9 mouse cellular contexts compared by ENCODE assay signal in the genomic region with DNA sequence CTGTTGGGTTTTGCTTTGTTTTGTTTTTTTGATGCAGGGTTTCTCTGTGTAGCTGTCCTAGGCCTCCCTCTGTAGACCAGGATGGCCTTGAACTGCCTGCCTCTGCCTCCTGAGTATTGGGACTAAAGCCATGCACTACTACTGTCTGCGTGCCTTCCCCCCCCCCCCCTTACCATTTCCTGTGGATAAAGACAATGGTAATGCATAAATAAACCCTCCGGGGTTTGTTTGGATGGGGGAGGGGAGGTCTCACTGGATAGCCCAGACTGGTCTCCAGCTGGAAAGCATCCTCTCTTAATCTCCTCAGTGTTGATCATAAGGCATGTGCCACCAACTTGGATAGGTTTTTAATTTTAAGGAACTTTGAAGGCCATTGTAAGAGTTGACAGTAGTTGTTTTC. TPM values are rescaled to one million over a fixed set of nuclear protein-coding genes. Genes with fewer than 3 reads are reported as not detected.
A peak's percentile ranks its signal among the peaks of the same experiment; 100 is the strongest.
DNase-seq lines count a peak whose midpoint lies in the region; ATAC-seq and TF ChIP-seq lines count a peak whose summit lies in the region.
"Had no signal": no experiment of that assay in that cellular context is flagged by ENCODE, and none has a peak within 500 bp of the region (broad histone marks: within the 10 kb centered on the region; RNA-seq: fewer than 3 reads in every experiment).

No protein-coding gene starts in this region.

- peak; percentile 39; the same call in 1 of the 2 replicates for TF ChIP-seq EP300 in heart, postnatal 0 days (IDR thresholded peaks at IDR 0.05; ENCODE audit: low read depth)

- peaks cover 26% of the 10 kb centered on the region for H3K36me3 ChIP-seq in heart, embryonic 15.5 days
- peaks cover 47% of the 10 kb centered on the region for H3K36me3 ChIP-seq in midbrain, embryonic 14.5 days (ENCODE audit: control insufficient read depth, insufficient read depth, low read length)
- H3K36me3 ChIP-seq in midbrain, embryonic 15.5 days (replicated peaks), result peaks cover 27% of the 10 kb centered on the region
- H3K36me3 ChIP-seq in heart, postnatal 0 days (replicated peaks; ENCODE audit: control insufficient read depth, insufficient read depth, low read length), result peaks cover 43% of the 10 kb centered on the region

- H3K4me3 ChIP-seq in heart, embryonic 15.5 days, result no peak overlapping the region
- H3K4me3 ChIP-seq in midbrain, embryonic 14.5 days (replicated peaks; ENCODE audit: low read depth, low read length), result no peak overlapping the region
- no peak overlapping the region for H3K4me3 ChIP-seq in midbrain, embryonic 15.5 days
- no peak overlapping the region for H3K4me3 ChIP-seq in heart, postnatal 0 days (ENCODE audit: low read depth, low read length)

- H3K4me1 ChIP-seq in heart, embryonic 15.5 days (replicated peaks), result peaks cover 46% of the 10 kb centered on the region
- H3K4me1 ChIP-seq in midbrain, embryonic 14.5 days (ENCODE audit: control insufficient read depth, insufficient read depth, low read length), result peaks cover 27% of the 10 kb centered on the region
- H3K4me1 ChIP-seq in midbrain, embryonic 15.5 days, result peaks cover 51% of the 10 kb centered on the region
- peaks cover 42% of the 10 kb centered on the region for H3K4me1 ChIP-seq in heart, postnatal 0 days (ENCODE audit: control insufficient read depth, insufficient read depth)

- H3K27ac ChIP-seq in heart, embryonic 15.5 days, result no peak overlapping the region
- no peak overlapping the region for H3K27ac ChIP-seq in midbrain, embryonic 14.5 days (replicated peaks; ENCODE audit: low read depth, low read length)
- H3K27ac ChIP-seq in midbrain, embryonic 15.5 days, result no peak overlapping the region
- H3K27ac ChIP-seq in heart, postnatal 0 days (ENCODE audit: low read depth), result peak overlapping the region; percentile 44; the same call in 1 of the 2 replicates

- WGBS in heart, embryonic 15.5 days, result 26% methylated on average over 2 of the region's 2 CpGs
- WGBS in midbrain, embryonic 14.5 days, result 12% methylated on average over 2 of the region's 2 CpGs
- WGBS in midbrain, embryonic 15.5 days, result 9% methylated on average over 2 of the region's 2 CpGs
- 22% methylated on average over 2 of the region's 2 CpGs for WGBS in heart, postnatal 0 days

- H3K4me2 ChIP-seq in heart, embryonic 15.5 days, result no peak overlapping the region
- no peak overlapping the region for H3K4me2 ChIP-seq in midbrain, embryonic 14.5 days (ENCODE audit: low read length)
- no peak overlapping the region for H3K4me2 ChIP-seq in midbrain, embryonic 15.5 days
- no peak overlapping the region for H3K4me2 ChIP-seq in heart, postnatal 0 days (ENCODE audit: low read depth, low read length)

- no peak overlapping the region for H3K9ac ChIP-seq in heart, embryonic 15.5 days
- no peak overlapping the region for H3K9ac ChIP-seq in midbrain, embryonic 14.5 days (replicated peaks; ENCODE audit: low read length)
- H3K9ac ChIP-seq in midbrain, embryonic 15.5 days, result no peak overlapping the region
- H3K9ac ChIP-seq in heart, postnatal 0 days (replicated peaks; ENCODE audit: low read depth, low read length), result no peak overlapping the region

- no peaks in the 10 kb centered on the region for H3K9me3 ChIP-seq in heart, embryonic 15.5 days (replicated peaks)
- H3K9me3 ChIP-seq in midbrain, embryonic 14.5 days (ENCODE audit: control insufficient read depth, low read length), result no peaks in the 10 kb centered on the region
- H3K9me3 ChIP-seq in midbrain, embryonic 15.5 days, result no peaks in the 10 kb centered on the region
- no peaks in the 10 kb centered on the region for H3K9me3 ChIP-seq in heart, postnatal 0 days (replicated peaks; ENCODE audit: control insufficient read depth, low read length)

- intact Hi-C loops in heart, postnatal 36 days (cut with DNase I), result no loop called here
- intact Hi-C loops in left cerebral cortex, postnatal 4 days (cut with DNase I), result no loop called here

- peak; percentile 47; the same call in 1 of the 2 replicates for ATAC-seq in heart, embryonic 15.5 days (replicated peaks; ENCODE audit: insufficient number of reproducible peaks, insufficient read depth, low FRiP score, low read depth)
- no peak for ATAC-seq in midbrain, embryonic 14.5 days (ENCODE audit: low FRiP score, low TSS enrichment)
- no peak for ATAC-seq in midbrain, embryonic 15.5 days (replicated peaks)
- ATAC-seq in heart, postnatal 0 days (ENCODE audit: insufficient read depth, low read depth), result peak; percentile 51; the same call in 1 of the 2 replicates

- H3K27me3 ChIP-seq in heart, embryonic 15.5 days, result no peaks in the 10 kb centered on the region
- no peaks in the 10 kb centered on the region for H3K27me3 ChIP-seq in midbrain, embryonic 14.5 days (ENCODE audit: control insufficient read depth, insufficient read depth, low read length)
- no peaks in the 10 kb centered on the region for H3K27me3 ChIP-seq in midbrain, embryonic 15.5 days (replicated peaks)
- no peaks in the 10 kb centered on the region for H3K27me3 ChIP-seq in heart, postnatal 0 days (ENCODE audit: control insufficient read depth, insufficient read depth, low read length)

- no peak for DNase-seq in heart, postnatal 36 days
- DNase-seq in midbrain, embryonic 14.5 days, result peak; percentile 27
- no peak for DNase-seq in heart, postnatal 0 days (ENCODE audit: low spot score)
- DNase-seq in naive thymus-derived CD4-positive, alpha-beta T cell, adult 2 months (ENCODE audit: low read depth), result peak; percentile 18
- no peak for DNase-seq in left cerebral cortex, postnatal 4 days
- DNase-seq: cerebellum, postnatal 36 days; gastrocnemius, postnatal 14 days had no signal

- TF ChIP-seq CTCF in heart, postnatal 0 days (IDR thresholded peaks at IDR 0.05; ENCODE audit: low read depth), result no peak

RNA-seq across cellular contexts. Expression of gene Sptan1, which starts 8.2 kb away (rescaled TPM):
- 81.7 and 104 TPM in 2 replicates for polyA plus RNA-seq in heart, embryonic 15.5 days (2015; fragmentation: Nextera tagmentation; extraction: Ambion mirVana)
- 100 to 1,000 TPM; 193 to 213 TPM for total RNA-seq in heart, postnatal 36 days (2021)
- polyA plus RNA-seq in midbrain, embryonic 14.5 days (2014; fragmentation: Nextera tagmentation; extraction: Ambion mirVana), result 312 and 331 TPM in 2 replicates
- polyA plus RNA-seq in midbrain, embryonic 15.5 days (2015; fragmentation: Nextera tagmentation; extraction: Ambion mirVana), result 238 and 239 TPM in 2 replicates
- total RNA-seq in heart, postnatal 0 days (2014; rRNA removed; ENCODE audit: low replicate concordance), result 245 and 266 TPM in 2 replicates
- 66.4 and 79.3 TPM in 2 replicates for polyA plus RNA-seq in heart, postnatal 0 days (2015; fragmentation: Nextera tagmentation; extraction: Ambion mirVana)
- total RNA-seq in left cerebral cortex, postnatal 4 days (2021), result 100 to 1,000 TPM; 880 to 916 TPM

RNA-seq across cellular contexts. Expression of gene Gle1, which starts 38.3 kb away (rescaled TPM):
- polyA plus RNA-seq in heart, embryonic 15.5 days (2015; fragmentation: Nextera tagmentation; extraction: Ambion mirVana), result 34.2 and 41.2 TPM in 2 replicates
- total RNA-seq in heart, postnatal 36 days (2021), result 10 to 100 TPM; 22.5 to 26.8 TPM
- polyA plus RNA-seq in midbrain, embryonic 14.5 days (2014; fragmentation: Nextera tagmentation; extraction: Ambion mirVana), result 53.5 and 61.5 TPM in 2 replicates
- polyA plus RNA-seq in midbrain, embryonic 15.5 days (2015; fragmentation: Nextera tagmentation; extraction: Ambion mirVana), result 75.1 and 78.0 TPM in 2 replicates
- total RNA-seq in heart, postnatal 0 days (2014; rRNA removed; ENCODE audit: low replicate concordance), result 14.7 and 21.4 TPM in 2 replicates
- 22.8 and 23.0 TPM in 2 replicates for polyA plus RNA-seq in heart, postnatal 0 days (2015; fragmentation: Nextera tagmentation; extraction: Ambion mirVana)
- 10 to 100 TPM; 57.2 to 59.2 TPM for total RNA-seq in left cerebral cortex, postnatal 4 days (2021)

Comparison
In these comparisons a context has a peak if more than half of its experiments do, and no peak if none do; other contexts are left out.
1. ATAC-seq: peak in heart, embryonic 15.5 days (single experiment) and heart, postnatal 0 days (single experiment); none in midbrain, embryonic 14.5 days (single experiment) and midbrain, embryonic 15.5 days (single experiment).
2. DNase-seq: peak in midbrain, embryonic 14.5 days (single experiment) and naive thymus-derived CD4-positive, alpha-beta T cell, adult 2 months (single experiment); none in heart, postnatal 36 days (0 of 2), heart, postnatal 0 days (single experiment) and left cerebral cortex, postnatal 4 days (single experiment).